Mouse (Mus musculus) testis, postnatal 10 days (tissue): ENCODE results near the gene Prpf8.
"Not testable (repeated sequence)": the region's sequence is repeated elsewhere in the genome, so short reads cannot be mapped to it uniquely, and the experiment has no call there.

Source experiments
- DNase-seq: peaks from one replicate; pipeline ENCODE4 v3.0.0; 2021; ENCODE audit warnings: low spot score

Gene Prpf8

GRCm38 (mm10) chr11:75486601-75487285 lies at the start of gene Prpf8:
Prpf8 (plus strand) TSS chr11:75486816.
- peak; percentile 95 for DNase-seq

GRCm38 (mm10) chr11:75438194-75438593 lies 48.4 kb upstream of the Prpf8 start:
- DNase-seq = peak; percentile 71

GRCm38 (mm10) chr11:75438804-75439203 lies 47.8 kb upstream of the Prpf8 start:
- no peak for DNase-seq

GRCm38 (mm10) chr11:75439363-75439762 lies 47.3 kb upstream of the Prpf8 start, which contains the start of gene Serpinf2:
Serpinf2 (minus strand) TSS chr11:75439591.
- no peak for DNase-seq

GRCm38 (mm10) chr11:75439951-75440350 lies 46.7 kb upstream of the Prpf8 start:
- no peak for DNase-seq

GRCm38 (mm10) chr11:75441034-75441433 lies 45.6 kb upstream of the Prpf8 start:
- no peak for DNase-seq

- DNase-seq = no peak
These were observed 45.0 kb upstream of the Prpf8 start for GRCm38 (mm10) chr11:75441601-75442000.

GRCm38 (mm10) chr11:75443711-75444110 lies 42.9 kb upstream of the Prpf8 start:
- no peak for DNase-seq

- DNase-seq = no peak
These were observed 38.0 kb upstream of the Prpf8 start for GRCm38 (mm10) chr11:75448575-75448974.

GRCm38 (mm10) chr11:75449695-75450094 lies 36.9 kb upstream of the Prpf8 start:
- DNase-seq = no peak

GRCm38 (mm10) chr11:75450304-75450908 lies 36.2 kb upstream of the Prpf8 start:
- no peak for DNase-seq

- DNase-seq = no peak
These were observed 35.7 kb upstream of the Prpf8 start for GRCm38 (mm10) chr11:75450936-75451335.

GRCm38 (mm10) chr11:75452081-75452480 lies 34.5 kb upstream of the Prpf8 start:
- DNase-seq = no peak

- no peak for DNase-seq
These were observed 33.6 kb upstream of the Prpf8 start for GRCm38 (mm10) chr11:75452812-75453557.

- DNase-seq = peak; percentile 86
These were observed 32.4 kb upstream of the Prpf8 start, which contains the start of gene Wdr81 for GRCm38 (mm10) chr11:75453991-75454930. Wdr81 (minus strand) TSS chr11:75454717.

GRCm38 (mm10) chr11:75455041-75455736 lies 31.4 kb upstream of the Prpf8 start:
- no peak for DNase-seq

GRCm38 (mm10) chr11:75455971-75456370 lies 30.6 kb upstream of the Prpf8 start:
- DNase-seq = not testable (repeated sequence)

- DNase-seq = no peak
These were observed 30.2 kb upstream of the Prpf8 start for GRCm38 (mm10) chr11:75456440-75456871.

- peak; percentile 55 for DNase-seq
These were observed 28.4 kb upstream of the Prpf8 start for GRCm38 (mm10) chr11:75458169-75458568.

GRCm38 (mm10) chr11:75458628-75459041 lies 28.0 kb upstream of the Prpf8 start:
- DNase-seq = peak; percentile 35

- DNase-seq = peak; percentile 41
These were observed 27.4 kb upstream of the Prpf8 start for GRCm38 (mm10) chr11:75459141-75459711.
